In the genomic region with DNA sequence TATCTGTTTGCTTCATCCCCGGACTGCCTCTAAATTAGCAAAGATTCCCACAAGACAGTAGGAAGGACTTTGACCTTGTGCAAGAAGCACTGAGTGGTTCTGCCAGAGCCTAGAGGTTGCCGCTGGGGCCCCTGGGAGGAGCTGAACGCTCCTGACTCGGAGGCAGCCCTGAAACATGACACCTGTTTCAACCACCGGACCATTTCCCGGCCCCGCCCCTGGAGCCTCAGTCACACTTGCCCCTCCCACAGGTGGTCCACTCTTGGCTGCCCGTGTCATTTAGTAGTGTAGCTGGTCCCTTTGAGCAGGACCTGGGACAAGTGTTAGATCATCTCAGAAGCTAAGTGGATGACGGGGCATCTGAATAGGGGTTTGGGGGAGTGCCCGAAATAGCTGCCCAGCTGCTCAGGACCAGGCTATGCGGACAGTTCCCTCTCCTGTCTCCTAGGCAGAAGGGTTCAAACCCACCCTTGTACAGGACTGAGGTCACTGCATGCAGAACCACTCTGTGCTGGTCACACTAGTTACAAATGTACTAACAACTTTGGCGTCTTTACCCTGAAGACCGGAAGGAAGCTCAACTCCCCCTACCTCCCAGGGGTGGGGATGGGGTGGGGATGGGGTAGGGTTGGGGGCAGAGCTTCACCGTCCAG, we compare ENCODE assay signal across 9 mouse cellular contexts. TPM values are rescaled to one million over a fixed set of nuclear protein-coding genes. Genes with fewer than 3 reads are reported as not detected.
DNase-seq lines count a peak whose midpoint lies in the region; ATAC-seq and TF ChIP-seq lines count a peak whose summit lies in the region.
"Had no signal": no experiment of that assay in that cellular context is flagged by ENCODE, and none has a peak within 500 bp of the region (broad histone marks: within the 10 kb centered on the region; RNA-seq: fewer than 3 reads in every experiment).

No protein-coding gene starts in this region.

- peaks cover 21% of the 10 kb centered on the region for H3K4me1 ChIP-seq in heart, embryonic 13.5 days
- H3K4me1 ChIP-seq in cerebellum, adult 2 months (ENCODE audit: control insufficient read depth, insufficient read depth, low read length), result peaks cover 32% of the 10 kb centered on the region

- TF ChIP-seq POLR2A in cerebellum, adult 2 months (IDR thresholded peaks at IDR 0.05; ENCODE audit: borderline replicate concordance, insufficient read depth, low read length), result no peak

- peaks cover 98% of the 10 kb centered on the region for H3K27me3 ChIP-seq in heart, embryonic 13.5 days (replicated peaks)
- no peaks in the 10 kb centered on the region for H3K27me3 ChIP-seq in cerebellum, adult 2 months (ENCODE audit: control insufficient read depth, insufficient read depth, low read length)

- H3K4me3 ChIP-seq in heart, embryonic 13.5 days, result no peak overlapping the region
- H3K4me3 ChIP-seq in cerebellum, adult 2 months (replicated peaks; ENCODE audit: insufficient read depth, low read depth, low read length), result peak overlapping the region; percentile 99

- H3K36me3 ChIP-seq in heart, embryonic 13.5 days, result no peaks in the 10 kb centered on the region
- H3K36me3 ChIP-seq: G1E had no signal

- no peak for ATAC-seq in heart, embryonic 13.5 days (ENCODE audit: extremely low read depth, insufficient number of reproducible peaks, low FRiP score, low TSS enrichment)

- H3K9ac ChIP-seq in heart, embryonic 13.5 days, result no peak overlapping the region

- H3K4me2 ChIP-seq in heart, embryonic 13.5 days, result peak overlapping the region; percentile 20

- intact Hi-C loops in heart, postnatal 36 days (cut with DNase I), result no loop called here

- TF ChIP-seq CTCF in cerebellum, adult 2 months (IDR thresholded peaks at IDR 0.05; ENCODE audit: borderline replicate concordance, insufficient read depth, low read depth, low read length), result no peak

- 7% methylated on average over 14 of the region's 14 CpGs for WGBS in heart, embryonic 13.5 days
- WGBS in cerebellum, adult 2 months, result 4% methylated on average over 14 of the region's 14 CpGs

- no peak for DNase-seq in heart, postnatal 36 days
- DNase-seq in cerebellum, adult 2 months, result peak; percentile 69 to 72
- DNase-seq in forelimb bud, embryonic 11.5 days (ENCODE audit: low read depth, low spot score), result peak; percentile 55
- peak; percentile 32 for DNase-seq in lung, postnatal 10 days
- no peak for DNase-seq in urinary bladder, postnatal 14 days (ENCODE audit: low spot score)
- no peak for DNase-seq in c-Kit-positive CD71-positive TER-119-positive erythroid progenitor cells, embryonic 14.5 days (ENCODE audit: low spot score)
- no peak for DNase-seq in gastrocnemius, postnatal 25 days

- H3K27ac ChIP-seq in heart, embryonic 13.5 days (replicated peaks), result no peak overlapping the region
- H3K27ac ChIP-seq in cerebellum, adult 2 months (ENCODE audit: insufficient read depth, low read length), result peak overlapping the region; percentile 93

- no peaks in the 10 kb centered on the region for H3K9me3 ChIP-seq in heart, embryonic 13.5 days
- H3K9me3 ChIP-seq: G1E had no signal

RNA-seq across cellular contexts. Expression of a gene that starts 1.8 kb away (rescaled TPM):
- polyA plus RNA-seq in heart, embryonic 13.5 days (2015; fragmentation: Nextera tagmentation; extraction: Ambion mirVana), result 0.10 and 0.19 TPM in 2 replicates
- total RNA-seq in heart, postnatal 36 days (2021), result 1 to 10 TPM; 2.8 to 4.1 TPM
- polyA plus RNA-seq in cerebellum, adult 2 months (2012; rRNA removed), result 165 and 168 TPM in 2 replicates
- total RNA-seq in gastrocnemius, postnatal 25 days (2021), result under 1 TPM; 0.05 to 0.35 TPM
- polyA plus RNA-seq: G1E had no signal

RNA-seq across cellular contexts. Expression of a gene that starts 35.3 kb away (rescaled TPM):
- 0.73 and 0.78 TPM in 2 replicates for polyA plus RNA-seq in heart, embryonic 13.5 days (2015; fragmentation: Nextera tagmentation; extraction: Ambion mirVana)
- total RNA-seq in heart, postnatal 36 days (2021), result 1 to 10 TPM; 1.4 to 1.5 TPM
- 5.3 and 6.1 TPM in 2 replicates for polyA plus RNA-seq in cerebellum, adult 2 months (2012; rRNA removed)
- total RNA-seq in gastrocnemius, postnatal 25 days (2021), result 1 to 10 TPM in 1 of 2 experiments, under 1 TPM in 1; 0.94 to 1.2 TPM

Comparison
In these comparisons a context has a peak if more than half of its experiments do, and no peak if none do; other contexts are left out.
1. DNase-seq: peak in cerebellum, adult 2 months (2 of 2), forelimb bud, embryonic 11.5 days (single experiment) and lung, postnatal 10 days (single experiment); none in heart, postnatal 36 days (0 of 2), urinary bladder, postnatal 14 days (single experiment), c-Kit-positive CD71-positive TER-119-positive erythroid progenitor cells, embryonic 14.5 days (single experiment) and gastrocnemius, postnatal 25 days (single experiment).